Mouse (Mus musculus) regulatory T cell (primary cell): ENCODE measurements around the gene Slc39a11.

Experiments
- in situ Hi-C: fragments of 300-600 bp; cut with MboI, MseI; formaldehyde crosslinking; loops from one replicate; pipeline ENCODE4 v1.15.1; 2025; ENCODE audit warnings: high pct_unique_total_duplicates

Slc39a11 gene

GRCm38 (mm10) chr11:113296912-113297625 is 352.8 kb downstream of the Slc39a11 start:
- in situ Hi-C loops = loop anchor here (5.0 kb wide), 2 partner anchors 120 to 330 kb away; no protein-coding TSS in a partner anchor

- in situ Hi-C loops = loop anchor here (5.0 kb wide), 2 partner anchors 119 to 331 kb away; no protein-coding TSS in a partner anchor
Observed at GRCm38 (mm10) chr11:113296162-113296561, 353.7 kb downstream of the Slc39a11 start.

- in situ Hi-C loops = no loop called here
Observed at GRCm38 (mm10) chr11:113294518-113294917, 355.4 kb downstream of the Slc39a11 start.

- in situ Hi-C loops = no loop called here
Observed at GRCm38 (mm10) chr11:113292906-113293614, 356.8 kb downstream of the Slc39a11 start.

GRCm38 (mm10) chr11:113291781-113292714 is 357.8 kb downstream of the Slc39a11 start:
- in situ Hi-C loops = no loop called here

GRCm38 (mm10) chr11:113290911-113291310 is 359.0 kb downstream of the Slc39a11 start:
- in situ Hi-C loops = no loop called here

- in situ Hi-C loops = no loop called here
Observed at GRCm38 (mm10) chr11:113284951-113285741, 364.7 kb downstream of the Slc39a11 start.

- in situ Hi-C loops = no loop called here
Observed at GRCm38 (mm10) chr11:113283376-113283811, 366.5 kb downstream of the Slc39a11 start.

- in situ Hi-C loops = no loop called here
Observed at GRCm38 (mm10) chr11:113278238-113278637, 371.6 kb downstream of the Slc39a11 start.

GRCm38 (mm10) chr11:113277034-113277612 is 372.8 kb downstream of the Slc39a11 start:
- in situ Hi-C loops = no loop called here

- in situ Hi-C loops = no loop called here
Observed at GRCm38 (mm10) chr11:113276518-113276917, 373.4 kb downstream of the Slc39a11 start.

- in situ Hi-C loops = no loop called here
Observed at GRCm38 (mm10) chr11:113274037-113274436, 375.8 kb downstream of the Slc39a11 start.

- in situ Hi-C loops = no loop called here
Observed at GRCm38 (mm10) chr11:113271857-113272256, 378.0 kb downstream of the Slc39a11 start.

GRCm38 (mm10) chr11:113268831-113269319 is 381.0 kb downstream of the Slc39a11 start:
- in situ Hi-C loops = no loop called here

GRCm38 (mm10) chr11:113267516-113268230 is 382.2 kb downstream of the Slc39a11 start:
- in situ Hi-C loops = no loop called here

GRCm38 (mm10) chr11:113266706-113267105 is 383.2 kb downstream of the Slc39a11 start:
- in situ Hi-C loops = no loop called here

- in situ Hi-C loops = no loop called here
Observed at GRCm38 (mm10) chr11:113265567-113265966, 384.3 kb downstream of the Slc39a11 start.

- in situ Hi-C loops = no loop called here
Observed at GRCm38 (mm10) chr11:113263971-113264370, 385.9 kb downstream of the Slc39a11 start.

- in situ Hi-C loops = no loop called here
Observed at GRCm38 (mm10) chr11:113262062-113262461, 387.8 kb downstream of the Slc39a11 start.

GRCm38 (mm10) chr11:113261421-113261820 is 388.5 kb downstream of the Slc39a11 start:
- in situ Hi-C loops = no loop called here
